Mouse (Mus musculus): ENCODE measurements around the gene Crabp2. TPM values are rescaled to one million over a fixed set of nuclear protein-coding genes. Genes with fewer than 3 reads are reported as not detected.

Crabp2 gene
- polyA plus RNA-seq, 1 experiment = not detected

DNA sequence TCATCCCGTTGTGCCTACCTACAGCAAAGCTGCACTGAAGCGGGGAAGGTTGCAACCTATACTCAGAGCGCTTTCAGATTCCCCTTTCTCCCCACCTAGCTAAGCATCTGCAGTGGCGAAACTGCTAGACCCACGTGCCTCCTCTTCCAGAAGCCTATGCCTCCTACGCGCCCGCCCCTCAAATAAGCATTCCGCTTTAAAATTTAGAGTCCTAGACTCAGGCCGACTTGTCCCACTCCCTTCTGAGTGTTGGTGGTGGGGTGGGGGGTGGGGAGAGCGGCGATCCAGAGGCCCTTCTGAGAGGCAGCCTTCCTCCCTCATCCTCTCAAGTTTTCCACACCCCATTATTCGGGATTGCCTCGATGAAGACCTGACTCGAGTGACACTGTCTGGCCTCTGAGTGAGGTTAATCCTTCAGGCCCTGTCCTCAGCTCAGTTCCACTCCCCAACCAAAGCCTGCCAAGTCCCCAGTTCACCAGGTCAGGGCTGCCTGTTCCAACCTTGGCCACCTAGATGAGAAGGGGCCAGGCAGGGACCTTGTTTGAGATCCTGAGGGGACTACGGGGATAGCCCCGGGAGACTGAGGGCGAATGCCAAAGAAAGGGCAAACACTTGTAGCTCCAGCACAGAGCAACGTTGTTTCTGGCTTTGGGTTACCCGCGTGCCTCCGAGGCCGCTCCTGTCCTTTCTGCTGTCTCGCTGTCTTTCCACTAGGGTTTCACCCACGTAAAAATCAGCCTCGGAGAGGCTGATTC lies 1.2 kb upstream of the Crabp2 start:
- TF ChIP-seq POLR2A (IDR thresholded peaks at IDR 0.05; ENCODE audit: insufficient read depth, low read depth, low read length) (no peak), CTCF (IDR thresholded peaks at IDR 0.05; ENCODE audit: insufficient read depth, low read depth, low read length) (no peak)
- Histone ChIP-seq H3K27ac (ENCODE audit: insufficient read depth, low read depth, low read length) (peak overlapping the region; percentile 72), H3K4me3 (ENCODE audit: insufficient read depth, low read depth, low read length) (peak overlapping the region; percentile 8; the same call in 1 of the 2 replicates), H3K4me1 (ENCODE audit: control insufficient read depth, insufficient read depth, low read length) (peaks cover 50% of the 10 kb centered on the region)
- WGBS = 11% methylated on average over 26 of the region's 26 CpGs

DNA sequence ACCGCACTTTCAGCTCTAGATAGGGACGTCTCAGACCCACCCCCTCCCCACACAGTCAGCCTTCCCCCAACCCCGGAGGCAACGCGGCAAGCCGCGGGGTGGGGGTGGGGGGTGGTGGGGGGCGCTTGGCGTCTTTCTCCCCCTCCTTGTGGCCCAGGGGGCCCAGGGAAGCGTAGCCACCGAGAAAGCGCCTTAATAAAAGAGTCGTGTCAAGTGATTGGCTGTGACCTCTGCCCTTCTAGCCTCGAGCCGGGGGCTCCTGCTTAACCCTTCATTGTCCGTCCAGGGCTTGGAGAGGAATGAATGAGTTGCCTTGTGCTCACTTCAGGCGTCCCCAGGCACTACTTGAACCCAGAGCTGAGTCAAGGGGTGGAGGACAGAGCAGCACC lies 661 bp upstream of the Crabp2 start:
- H3K27ac ChIP-seq (ENCODE audit: insufficient read depth, low read depth, low read length) = peak overlapping the region; percentile 49
- H3K4me1 ChIP-seq (ENCODE audit: control insufficient read depth, insufficient read depth, low read length) = peaks cover 56% of the 10 kb centered on the region
- H3K4me3 ChIP-seq (ENCODE audit: insufficient read depth, low read depth, low read length) = peak overlapping the region; percentile 19
- TF ChIP-seq POLR2A (IDR thresholded peaks at IDR 0.05; ENCODE audit: insufficient read depth, low read depth, low read length) = no peak
- 0 out of 2 replicates have a peak, but pooled peaks have one; percentile 3 for TF ChIP-seq CTCF (IDR thresholded peaks at IDR 0.05; ENCODE audit: insufficient read depth, low read depth, low read length)
- WGBS = 2% methylated on average over 17 of the region's 17 CpGs

DNA sequence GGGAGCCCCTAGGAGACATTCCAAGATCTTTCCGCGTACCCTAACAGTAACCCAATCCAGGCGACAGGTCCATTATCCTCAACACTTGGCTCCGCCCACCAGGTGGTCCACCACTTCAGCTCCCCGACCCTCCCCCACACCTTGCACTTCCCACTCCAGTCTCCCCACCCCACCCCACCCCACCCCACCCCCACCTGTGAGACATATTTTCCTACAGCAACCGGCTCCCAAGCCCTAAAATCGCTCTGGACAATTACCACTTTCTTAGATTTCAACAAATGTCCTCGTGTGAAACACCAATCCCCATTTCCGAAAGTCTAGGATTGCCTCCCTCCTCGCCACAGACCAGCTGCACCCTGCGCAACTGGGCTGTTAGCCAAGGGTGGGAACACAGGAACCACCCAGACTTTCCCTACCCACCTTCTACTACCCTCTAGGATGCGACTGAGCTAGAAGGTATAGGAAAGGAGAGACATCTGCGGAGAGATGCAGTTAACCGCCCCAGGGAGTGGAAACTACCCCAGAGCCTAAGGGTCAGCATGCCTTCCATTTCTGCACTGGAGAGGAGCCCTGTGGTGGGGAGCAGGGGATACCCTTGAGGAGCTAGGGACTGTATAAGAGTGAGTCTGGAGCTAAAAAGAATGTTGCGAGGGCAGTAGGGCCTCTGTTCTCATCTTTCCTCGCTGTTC lies 944 bp downstream of the Crabp2 start:
- TF ChIP-seq CTCF (IDR thresholded peaks at IDR 0.05; ENCODE audit: insufficient read depth, low read depth, low read length) (no peak), POLR2A (IDR thresholded peaks at IDR 0.05; ENCODE audit: insufficient read depth, low read depth, low read length) (no peak)
- 39% methylated on average over 16 of the region's 16 CpGs for WGBS
- Histone ChIP-seq H3K27ac (ENCODE audit: insufficient read depth, low read depth, low read length) (peak overlapping the region; percentile 9; the same call in 1 of the 2 replicates), H3K4me3 (ENCODE audit: insufficient read depth, low read depth, low read length) (0 out of 2 replicates have a peak overlapping the region, but pooled peaks have one; percentile 15), H3K4me1 (ENCODE audit: control insufficient read depth, insufficient read depth, low read length) (peaks cover 58% of the 10 kb centered on the region)

DNA sequence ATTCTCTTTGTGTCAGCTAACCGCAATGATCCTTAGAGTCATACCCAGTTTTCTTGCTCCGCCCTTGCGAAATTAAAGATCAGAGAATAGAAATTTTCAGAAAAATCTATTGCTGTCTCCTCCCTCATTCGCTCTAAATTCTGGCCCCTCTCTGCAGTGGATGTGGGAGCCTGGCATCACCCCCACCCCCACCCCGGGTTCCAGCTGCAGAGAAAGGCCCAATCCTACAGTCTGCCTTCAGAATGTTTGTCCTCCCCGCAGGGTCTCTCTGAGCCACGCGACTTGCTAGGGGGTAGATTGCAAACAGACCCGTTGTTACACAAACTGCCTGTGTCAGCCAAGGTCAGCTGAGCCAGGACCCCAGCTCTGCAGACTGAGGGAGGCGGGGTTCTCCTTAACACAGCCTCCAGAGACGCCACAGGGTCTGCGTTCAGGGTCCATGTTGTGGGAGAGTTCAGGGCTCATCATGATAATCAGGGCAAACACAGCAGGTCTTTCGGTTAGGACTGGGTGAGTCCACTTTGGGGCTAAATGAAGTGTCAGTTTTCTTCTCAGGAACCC lies 1.6 kb downstream of the Crabp2 start:
- H3K4me1 ChIP-seq (ENCODE audit: control insufficient read depth, insufficient read depth, low read length) = peaks cover 58% of the 10 kb centered on the region
- 0 out of 2 replicates have a peak overlapping the region, but pooled peaks have one; percentile 9 for H3K27ac ChIP-seq (ENCODE audit: insufficient read depth, low read depth, low read length)
- H3K4me3 ChIP-seq (ENCODE audit: insufficient read depth, low read depth, low read length) = no peak overlapping the region
- WGBS = 36% methylated on average over 13 of the region's 13 CpGs
- TF ChIP-seq POLR2A (IDR thresholded peaks at IDR 0.05; ENCODE audit: insufficient read depth, low read depth, low read length) (no peak), CTCF (IDR thresholded peaks at IDR 0.05; ENCODE audit: insufficient read depth, low read depth, low read length) (no peak)

DNA sequence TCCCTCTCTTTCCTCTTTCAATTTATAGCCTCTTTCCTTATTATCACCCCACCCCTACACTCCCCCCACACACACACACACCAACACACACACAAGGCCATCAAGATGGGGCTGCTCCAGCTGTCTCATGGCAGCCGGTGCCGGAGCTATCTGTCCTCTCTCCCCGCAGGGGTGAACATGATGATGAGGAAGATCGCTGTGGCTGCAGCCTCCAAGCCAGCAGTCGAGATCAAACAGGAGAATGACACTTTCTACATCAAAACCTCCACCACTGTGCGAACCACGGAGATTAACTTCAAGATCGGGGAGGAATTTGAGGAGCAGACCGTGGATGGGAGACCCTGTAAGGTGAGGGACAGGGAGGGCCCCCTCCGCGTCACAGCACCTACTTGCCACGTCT lies 3.5 kb downstream of the Crabp2 start:
- Histone ChIP-seq H3K4me1 (ENCODE audit: control insufficient read depth, insufficient read depth, low read length) (peaks cover 46% of the 10 kb centered on the region), H3K4me3 (ENCODE audit: insufficient read depth, low read depth, low read length) (no peak overlapping the region), H3K27ac (ENCODE audit: insufficient read depth, low read depth, low read length) (no peak overlapping the region)
- WGBS = 52% methylated on average over 12 of the region's 12 CpGs
- TF ChIP-seq POLR2A (IDR thresholded peaks at IDR 0.05; ENCODE audit: insufficient read depth, low read depth, low read length) = no peak
- TF ChIP-seq CTCF (IDR thresholded peaks at IDR 0.05; ENCODE audit: insufficient read depth, low read depth, low read length) = no peak

DNA sequence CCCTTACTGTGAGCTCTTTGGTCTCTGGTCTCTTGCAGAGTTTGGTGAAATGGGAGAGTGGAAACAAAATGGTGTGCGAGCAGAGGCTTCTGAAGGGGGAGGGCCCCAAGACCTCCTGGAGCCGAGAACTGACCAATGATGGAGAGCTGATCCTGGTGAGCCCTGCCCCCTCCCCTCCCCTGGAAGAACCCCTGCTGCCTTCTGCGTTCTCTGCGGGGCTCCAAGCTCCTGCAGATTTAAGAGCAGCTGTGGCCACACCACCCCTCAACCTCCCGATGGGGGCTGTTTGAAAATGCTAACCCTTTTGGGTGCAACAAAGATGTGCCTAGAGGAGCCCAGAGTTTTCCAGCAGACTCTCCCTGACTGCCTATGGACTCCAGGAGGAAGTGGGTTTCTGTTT lies 4.0 kb downstream of the Crabp2 start:
- peaks cover 41% of the 10 kb centered on the region for H3K4me1 ChIP-seq (ENCODE audit: control insufficient read depth, insufficient read depth, low read length)
- 22% methylated on average over 5 of the region's 5 CpGs for WGBS
- TF ChIP-seq POLR2A (IDR thresholded peaks at IDR 0.05; ENCODE audit: insufficient read depth, low read depth, low read length) (no peak), CTCF (IDR thresholded peaks at IDR 0.05; ENCODE audit: insufficient read depth, low read depth, low read length) (no peak)
- no peak overlapping the region for H3K4me3 ChIP-seq (ENCODE audit: insufficient read depth, low read depth, low read length)
- H3K27ac ChIP-seq (ENCODE audit: insufficient read depth, low read depth, low read length) = no peak overlapping the region

DNA sequence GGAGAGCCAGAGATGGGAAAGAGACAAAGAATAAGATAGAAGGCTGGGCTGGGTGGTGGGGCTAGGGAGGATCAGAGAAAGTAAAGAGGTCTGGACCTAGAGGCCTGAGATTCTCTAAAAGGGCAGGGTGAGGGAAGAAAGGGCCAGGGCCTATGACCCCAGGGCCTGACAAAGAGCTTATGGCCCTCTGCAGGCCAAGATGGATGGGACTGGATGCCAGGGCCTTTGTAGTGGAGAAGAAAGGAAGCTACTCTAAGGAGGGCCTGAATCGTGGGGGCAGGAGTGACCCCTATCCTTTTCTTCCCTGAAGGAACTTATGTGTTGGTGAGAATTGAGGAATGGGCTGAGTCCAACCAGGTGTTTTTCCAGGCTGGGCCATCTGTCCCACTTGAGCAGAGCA lies 9.6 kb downstream of the Crabp2 start:
- Histone ChIP-seq H3K4me3 (ENCODE audit: insufficient read depth, low read depth, low read length) (no peak overlapping the region), H3K27ac (ENCODE audit: insufficient read depth, low read depth, low read length) (no peak overlapping the region), H3K4me1 (ENCODE audit: control insufficient read depth, insufficient read depth, low read length) (peaks cover 22% of the 10 kb centered on the region)
- WGBS = 46% methylated on average over 1 of the region's 1 CpGs
- TF ChIP-seq POLR2A (IDR thresholded peaks at IDR 0.05; ENCODE audit: insufficient read depth, low read depth, low read length) (no peak), CTCF (IDR thresholded peaks at IDR 0.05; ENCODE audit: insufficient read depth, low read depth, low read length) (no peak)

DNA sequence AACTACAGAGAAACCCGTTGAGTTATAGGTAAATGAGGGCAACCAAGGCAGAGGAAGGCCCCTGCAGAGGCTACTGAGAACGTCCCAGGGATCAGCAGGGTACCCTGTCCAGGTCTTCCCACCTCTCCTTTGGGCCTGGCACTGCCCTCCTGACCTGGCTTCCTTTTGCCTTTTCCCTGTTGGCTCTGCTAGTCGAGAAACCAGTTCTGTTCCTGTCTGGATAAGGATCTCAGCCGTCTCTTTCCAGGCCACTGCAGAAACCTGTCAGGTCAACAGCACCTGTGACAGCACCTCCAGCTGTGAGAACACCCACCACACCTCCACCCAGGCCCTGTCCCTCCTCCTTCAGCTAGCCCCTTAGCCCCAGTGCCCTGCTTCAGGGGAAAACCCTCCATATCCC lies 10.0 kb downstream of the Crabp2 start:
- H3K27ac ChIP-seq (ENCODE audit: insufficient read depth, low read depth, low read length) = no peak overlapping the region
- H3K4me1 ChIP-seq (ENCODE audit: control insufficient read depth, insufficient read depth, low read length) = peaks cover 22% of the 10 kb centered on the region
- WGBS = 62% methylated on average over 4 of the region's 4 CpGs
- TF ChIP-seq POLR2A (IDR thresholded peaks at IDR 0.05; ENCODE audit: insufficient read depth, low read depth, low read length) (no peak), CTCF (IDR thresholded peaks at IDR 0.05; ENCODE audit: insufficient read depth, low read depth, low read length) (no peak)
- no peak overlapping the region for H3K4me3 ChIP-seq (ENCODE audit: insufficient read depth, low read depth, low read length)

DNA sequence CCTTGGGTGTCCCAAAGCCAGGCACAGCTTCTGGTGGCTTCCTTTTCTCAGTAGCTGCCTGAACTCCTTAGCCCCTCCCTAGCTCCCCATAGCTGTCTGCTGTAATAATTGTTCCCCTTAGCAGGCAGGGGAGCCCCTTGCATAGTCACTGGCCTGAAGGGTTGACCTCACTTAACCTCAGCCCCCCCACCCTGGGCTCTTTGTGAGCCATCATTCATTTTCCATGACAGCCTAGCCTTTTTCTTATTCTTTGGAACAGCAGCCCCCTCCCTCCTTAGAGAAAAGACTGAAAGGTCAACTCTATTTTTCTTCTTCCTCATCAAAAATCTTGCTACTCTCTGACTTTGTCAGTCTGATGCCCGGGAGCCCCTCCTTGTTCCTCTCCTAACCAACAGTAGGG lies 10.5 kb downstream of the Crabp2 start:
- H3K27ac ChIP-seq (ENCODE audit: insufficient read depth, low read depth, low read length) = no peak overlapping the region
- no peak for TF ChIP-seq CTCF (IDR thresholded peaks at IDR 0.05; ENCODE audit: insufficient read depth, low read depth, low read length)
- no peak for TF ChIP-seq POLR2A (IDR thresholded peaks at IDR 0.05; ENCODE audit: insufficient read depth, low read depth, low read length)
- no peak overlapping the region for H3K4me3 ChIP-seq (ENCODE audit: insufficient read depth, low read depth, low read length)
- WGBS = 57% methylated on average over 1 of the region's 1 CpGs
- peaks cover 22% of the 10 kb centered on the region for H3K4me1 ChIP-seq (ENCODE audit: control insufficient read depth, insufficient read depth, low read length)

All from olfactory bulb, adult 2 months (tissue).